Mouse (Mus musculus) E14TG2a.4 (cell line): Measurements from ENCODE around the gene Olfr543.

Experiments
- H3K27me3 ChIP-seq: 2 replicates; pipeline ENCODE4 v1.6.1; 2014; ENCODE audit warnings: low read length, control low read depth; ENCODE audit not compliant: insufficient read depth
- H3K36me3 ChIP-seq: 2 replicates; pipeline ENCODE4 v1.6.1; 2014; ENCODE audit warnings: low read length, control low read depth; ENCODE audit not compliant: insufficient read depth
- H3K4me1 ChIP-seq: replicated peaks from 2 replicates; pipeline ENCODE4 v1.6.1; 2014; ENCODE audit warnings: low read depth, low read length, control low read depth
- H3K4me3 ChIP-seq: replicated peaks from 2 replicates; pipeline ENCODE4 v1.5.1; 2014; ENCODE audit warnings: mild to moderate bottlenecking, low read length
- H3K9me3 ChIP-seq: 2 replicates; pipeline ENCODE4 v1.6.1; 2014; ENCODE audit warnings: low read length, control low read depth
- CTCF ChIP-seq: conservative IDR thresholded peaks from 2 replicates; pipeline ENCODE4 v1.5.1; 2014; ENCODE audit warnings: low read length
- NANOG ChIP-seq: IDR thresholded peaks from 2 replicates; pipeline ENCODE4 v1.6.1; 2014; ENCODE audit warnings: borderline replicate concordance, low read length, mixed read lengths
- POU5F1 ChIP-seq: IDR thresholded peaks from 2 replicates; pipeline ENCODE4 v1.6.1; 2014; ENCODE audit warnings: low read length, borderline replicate concordance

The Olfr543 gene

GRCm38 (mm10) chr7:102480821-102481220 lies 658 bp downstream of the Olfr543 start:
- Histone ChIP-seq H3K36me3 (no peaks in the 10 kb centered on the region), H3K4me1 (peaks cover 13% of the 10 kb centered on the region), H3K4me3 (no peak overlapping the region), H3K27me3 (peaks cover 7% of the 10 kb centered on the region; the same call in 1 of the 2 replicates), H3K9me3 (no peaks in the 10 kb centered on the region)
- no peak for TF ChIP-seq CTCF
- no peak for TF ChIP-seq POU5F1
- TF ChIP-seq NANOG = no peak

GRCm38 (mm10) chr7:102479368-102480078 lies 2.0 kb downstream of the Olfr543 start:
- Histone ChIP-seq H3K9me3 (no peaks in the 10 kb centered on the region), H3K4me3 (no peak overlapping the region), H3K36me3 (no peaks in the 10 kb centered on the region), H3K27me3 (peaks cover 7% of the 10 kb centered on the region; the same call in 1 of the 2 replicates), H3K4me1 (peaks cover 13% of the 10 kb centered on the region)
- TF ChIP-seq CTCF (no peak), NANOG (no peak)

- TF ChIP-seq POU5F1 (no peak), NANOG (no peak), CTCF (no peak)
- peaks cover 6% of the 10 kb centered on the region; the same call in 1 of the 2 replicates for H3K27me3 ChIP-seq
- peaks cover 13% of the 10 kb centered on the region for H3K4me1 ChIP-seq
- H3K9me3 ChIP-seq = no peaks in the 10 kb centered on the region
- no peaks in the 10 kb centered on the region for H3K36me3 ChIP-seq
- no peak overlapping the region for H3K4me3 ChIP-seq
These were observed 2.6 kb downstream of the Olfr543 start for GRCm38 (mm10) chr7:102478926-102479325.

- Histone ChIP-seq H3K4me3 (no peak overlapping the region), H3K27me3 (0 out of 2 replicates have a peak, but pooled peaks cover 3% of the 10 kb centered on the region), H3K9me3 (no peaks in the 10 kb centered on the region), H3K4me1 (peaks cover 13% of the 10 kb centered on the region), H3K36me3 (no peaks in the 10 kb centered on the region)
- no peak for TF ChIP-seq POU5F1
- TF ChIP-seq NANOG = no peak
- TF ChIP-seq CTCF = no peak
These were observed 3.1 kb downstream of the Olfr543 start for GRCm38 (mm10) chr7:102478425-102478824.

- H3K36me3 ChIP-seq = no peaks in the 10 kb centered on the region
- H3K27me3 ChIP-seq = no peaks in the 10 kb centered on the region
- H3K4me1 ChIP-seq = peaks cover 13% of the 10 kb centered on the region
- no peaks in the 10 kb centered on the region for H3K9me3 ChIP-seq
- TF ChIP-seq NANOG (no peak), POU5F1 (0 out of 2 replicates have a peak, but pooled peaks have one; percentile 34)
- H3K4me3 ChIP-seq = no peak overlapping the region
These were observed 4.1 kb downstream of the Olfr543 start for GRCm38 (mm10) chr7:102477377-102477776.

- Histone ChIP-seq H3K4me3 (no peak overlapping the region), H3K9me3 (no peaks in the 10 kb centered on the region), H3K4me1 (peaks cover 13% of the 10 kb centered on the region), H3K36me3 (no peaks in the 10 kb centered on the region), H3K27me3 (no peaks in the 10 kb centered on the region)
- TF ChIP-seq NANOG = no peak
- TF ChIP-seq POU5F1 = no peak
- TF ChIP-seq CTCF = no peak
These were observed 4.9 kb downstream of the Olfr543 start for GRCm38 (mm10) chr7:102476601-102477000.

- Histone ChIP-seq H3K36me3 (peaks cover 26% of the 10 kb centered on the region), H3K4me1 (peaks cover 17% of the 10 kb centered on the region), H3K4me3 (no peak overlapping the region), H3K9me3 (no peaks in the 10 kb centered on the region), H3K27me3 (no peaks in the 10 kb centered on the region)
- no peak for TF ChIP-seq POU5F1
These were observed 8.8 kb downstream of the Olfr543 start for GRCm38 (mm10) chr7:102472675-102473074.

- peaks cover 76% of the 10 kb centered on the region for H3K36me3 ChIP-seq
- peaks cover 17% of the 10 kb centered on the region for H3K4me1 ChIP-seq
- TF ChIP-seq CTCF (no peak), POU5F1 (no peak), NANOG (no peak)
- H3K27me3 ChIP-seq = no peaks in the 10 kb centered on the region
- no peak overlapping the region for H3K4me3 ChIP-seq
- H3K9me3 ChIP-seq = no peaks in the 10 kb centered on the region
These were observed 13.9 kb downstream of the Olfr543 start for GRCm38 (mm10) chr7:102467566-102467965.

GRCm38 (mm10) chr7:102458618-102459380 lies 22.7 kb downstream of the Olfr543 start:
- no peaks in the 10 kb centered on the region for H3K9me3 ChIP-seq
- peaks cover 23% of the 10 kb centered on the region for H3K4me1 ChIP-seq
- H3K36me3 ChIP-seq = peaks cover 96% of the 10 kb centered on the region
- H3K27me3 ChIP-seq = no peaks in the 10 kb centered on the region
- no peak overlapping the region for H3K4me3 ChIP-seq
- TF ChIP-seq POU5F1 (no peak), CTCF (no peak), NANOG (no peak)
